Mouse (Mus musculus) CD4-positive, CD25-positive, alpha-beta regulatory T cell, adult 2 months (primary cell): ENCODE results near the gene Gm21095.
"Not testable (repeated sequence)": the region's sequence is repeated elsewhere in the genome, so short reads cannot be mapped to it uniquely, and the experiment has no call there.

Experiments
- DNase-seq: peaks from one replicate; pipeline ENCODE4 v3.0.0-alpha.2; 2012; ENCODE audit warnings: low read depth, low spot score

Gm21095 gene

GRCm38 (mm10) chrY:84096979-84097378 is at the start of gene Gm21095:
Gene Gm21095, plus strand, starts transcription at chrY:84097279.
- not testable (repeated sequence) for DNase-seq
